24 mouse cellular contexts compared by ENCODE assay signal in the genomic region with DNA sequence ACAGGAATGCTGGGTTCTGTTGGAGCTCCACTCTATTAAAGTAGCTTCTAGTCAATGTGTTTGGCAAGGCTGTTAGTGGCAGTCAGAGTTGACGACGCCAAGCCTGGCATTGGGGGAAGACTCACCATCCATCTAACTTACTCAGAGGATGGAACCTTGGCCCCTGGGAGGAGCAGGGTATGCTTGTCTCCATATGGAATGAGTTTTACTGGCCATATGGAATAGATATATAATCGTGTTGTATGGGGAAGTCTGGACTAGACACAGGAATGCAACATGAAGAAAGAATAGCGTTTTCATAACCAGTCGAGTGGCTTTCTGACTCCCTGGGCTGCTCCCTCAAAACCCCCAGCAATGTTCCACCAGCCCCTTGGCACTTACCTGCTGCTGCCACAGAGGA. TPM values are rescaled to one million over a fixed set of nuclear protein-coding genes. Genes with fewer than 3 reads are reported as not detected.
A peak's percentile ranks its signal among the peaks of the same experiment; 100 is the strongest.
DNase-seq lines count a peak whose midpoint lies in the region; ATAC-seq lines count a peak whose summit lies in the region.
"Had no signal": no experiment of that assay in that cellular context is flagged by ENCODE, and none has a peak within 500 bp of the region (broad histone marks: within the 10 kb centered on the region; RNA-seq: fewer than 3 reads in every experiment).

No protein-coding gene starts in this region.

- no peaks in the 10 kb centered on the region for H3K36me3 ChIP-seq in embryonic facial prominence, embryonic 13.5 days
- no peaks in the 10 kb centered on the region for H3K36me3 ChIP-seq in embryonic facial prominence, embryonic 15.5 days
- peaks cover 11% of the 10 kb centered on the region; the same call in 1 of the 2 replicates for H3K36me3 ChIP-seq in limb, embryonic 13.5 days
- H3K36me3 ChIP-seq: hindbrain, embryonic 12.5 days; hindbrain, embryonic 15.5 days had no signal

- H3K9ac ChIP-seq in embryonic facial prominence, embryonic 13.5 days: no peak overlapping the region; the same call in 1 of the 2 replicates
- no peak overlapping the region for H3K9ac ChIP-seq in embryonic facial prominence, embryonic 15.5 days
- no peak overlapping the region for H3K9ac ChIP-seq in limb, embryonic 13.5 days
- H3K9ac ChIP-seq: forebrain, embryonic 13.5 days; hindbrain, embryonic 12.5 days; hindbrain, embryonic 15.5 days had no signal

- H3K4me1 ChIP-seq in embryonic facial prominence, embryonic 13.5 days: peaks cover 62% of the 10 kb centered on the region
- peaks cover 37% of the 10 kb centered on the region for H3K4me1 ChIP-seq in embryonic facial prominence, embryonic 15.5 days
- H3K4me1 ChIP-seq in limb, embryonic 13.5 days: peaks cover 77% of the 10 kb centered on the region

- no peak for ATAC-seq in embryonic facial prominence, embryonic 13.5 days (ENCODE audit: insufficient number of reproducible peaks, insufficient read depth, low FRiP score, low TSS enrichment, low read depth)
- ATAC-seq in embryonic facial prominence, embryonic 15.5 days (ENCODE audit: insufficient number of reproducible peaks, low FRiP score, low TSS enrichment, low read depth): 0 out of 2 replicates have a peak, but pooled peaks have one; percentile 41
- no peak for ATAC-seq in limb, embryonic 13.5 days (ENCODE audit: low FRiP score, low read depth)
- ATAC-seq in megakaryocyte progenitor cell, adult 5-6 weeks (replicated peaks; ENCODE audit: poor library complexity): no peak
- ATAC-seq in megakaryocyte, adult 5-6 weeks (ENCODE audit: poor library complexity, severe bottlenecking): no peak
- ATAC-seq: CD4-positive, CD25-positive, alpha-beta regulatory T cell, adult 4 months; forebrain, embryonic 13.5 days; forebrain, embryonic 16.5 days had no signal

- DNase-seq in embryo, embryonic 11 days: no peak
- DNase-seq: adrenal gland, adult 2 months; adrenal gland, postnatal 14 days; cerebellum, adult 11 months; cerebellum, adult 8-10 months; cerebellum, postnatal 10 days; cerebellum, postnatal 36 days; gastrocnemius, adult 2 months; gastrocnemius, postnatal 14 days; heart, adult 11 months had no signal

- H3K9me3 ChIP-seq in embryonic facial prominence, embryonic 13.5 days: no peaks in the 10 kb centered on the region
- no peaks in the 10 kb centered on the region for H3K9me3 ChIP-seq in embryonic facial prominence, embryonic 15.5 days (replicated peaks)
- H3K9me3 ChIP-seq in limb, embryonic 13.5 days: no peaks in the 10 kb centered on the region
- H3K9me3 ChIP-seq: forebrain, embryonic 10.5 days; forebrain, embryonic 13.5 days; hindbrain, embryonic 12.5 days; hindbrain, embryonic 15.5 days had no signal

- peak overlapping the region; percentile 95 for H3K27ac ChIP-seq in embryonic facial prominence, embryonic 13.5 days
- H3K27ac ChIP-seq in embryonic facial prominence, embryonic 15.5 days (replicated peaks): peak overlapping the region; percentile 88
- H3K27ac ChIP-seq in limb, embryonic 13.5 days: peak overlapping the region; percentile 91
- H3K27ac ChIP-seq: forebrain, embryonic 10.5 days; forebrain, embryonic 13.5 days; gastrocnemius, adult 2 months; hindbrain, embryonic 12.5 days; hindbrain, embryonic 15.5 days had no signal

- WGBS in embryonic facial prominence, embryonic 13.5 days: 37% methylated on average over 5 of the region's 5 CpGs
- 28% methylated on average over 5 of the region's 5 CpGs for WGBS in embryonic facial prominence, embryonic 15.5 days
- WGBS in limb, embryonic 13.5 days: 45% methylated on average over 5 of the region's 5 CpGs

- H3K4me3 ChIP-seq in embryonic facial prominence, embryonic 13.5 days: no peak overlapping the region
- no peak overlapping the region for H3K4me3 ChIP-seq in embryonic facial prominence, embryonic 15.5 days (replicated peaks)
- H3K4me3 ChIP-seq in limb, embryonic 13.5 days: no peak overlapping the region
- H3K4me3 ChIP-seq: forebrain, embryonic 10.5 days; forebrain, embryonic 13.5 days; gastrocnemius, adult 2 months; hindbrain, embryonic 12.5 days; hindbrain, embryonic 15.5 days had no signal

- H3K4me2 ChIP-seq in embryonic facial prominence, embryonic 13.5 days: peak overlapping the region; percentile 26; the same call in 1 of the 2 replicates
- no peak overlapping the region for H3K4me2 ChIP-seq in embryonic facial prominence, embryonic 15.5 days (replicated peaks)
- no peak overlapping the region for H3K4me2 ChIP-seq in limb, embryonic 13.5 days (replicated peaks)
- H3K4me2 ChIP-seq: forebrain, embryonic 13.5 days; heart, embryonic 11.5 days; hindbrain, embryonic 12.5 days; hindbrain, embryonic 15.5 days had no signal

- no peaks in the 10 kb centered on the region for H3K27me3 ChIP-seq in embryonic facial prominence, embryonic 13.5 days
- H3K27me3 ChIP-seq in embryonic facial prominence, embryonic 15.5 days: no peaks in the 10 kb centered on the region
- no peaks in the 10 kb centered on the region for H3K27me3 ChIP-seq in limb, embryonic 13.5 days
- H3K27me3 ChIP-seq: forebrain, embryonic 13.5 days; hindbrain, embryonic 12.5 days; hindbrain, embryonic 15.5 days had no signal

RNA-seq across cellular contexts. Expression of gene Zfp423, which starts 55.3 kb away (rescaled TPM):
- 30.5 and 33.3 TPM in 2 replicates for polyA plus RNA-seq in embryonic facial prominence, embryonic 13.5 days (2015; fragmentation: Nextera tagmentation; extraction: Ambion mirVana)
- 20.5 and 21.0 TPM in 2 replicates for polyA plus RNA-seq in embryonic facial prominence, embryonic 15.5 days (2015; fragmentation: Nextera tagmentation; extraction: Ambion mirVana)
- 26.4 and 27.2 TPM in 2 replicates for polyA plus RNA-seq in limb, embryonic 13.5 days (2015; fragmentation: Nextera tagmentation; extraction: Ambion mirVana)
- total RNA-seq in megakaryocyte progenitor cell, adult 5-6 weeks (2015): not detected in 2 replicates
- total RNA-seq in megakaryocyte progenitor cell, adult 5-6 weeks (2017): not detected in 2 replicates
- 0.18 TPM in 1 of 2 replicates, not detected in the other for total RNA-seq in megakaryocyte, adult 5-6 weeks (2015)
- total RNA-seq in megakaryocyte, adult 5-6 weeks (2017): not detected in 2 replicates
- total RNA-seq: hematopoietic stem cell, adult 5-6 weeks; MEL had no signal
- polyA plus RNA-seq: CD4-positive, CD25-positive, alpha-beta regulatory T cell, adult 4 months had no signal
